Mouse (Mus musculus) NIH3T3 (cell line): ENCODE data around the gene Tada1.

Experiments used
- DNase-seq: peaks from one replicate; pipeline ENCODE4 v3.0.0-alpha.2; 2012; ENCODE audit warnings: low read depth

Gene Tada1

DNA sequence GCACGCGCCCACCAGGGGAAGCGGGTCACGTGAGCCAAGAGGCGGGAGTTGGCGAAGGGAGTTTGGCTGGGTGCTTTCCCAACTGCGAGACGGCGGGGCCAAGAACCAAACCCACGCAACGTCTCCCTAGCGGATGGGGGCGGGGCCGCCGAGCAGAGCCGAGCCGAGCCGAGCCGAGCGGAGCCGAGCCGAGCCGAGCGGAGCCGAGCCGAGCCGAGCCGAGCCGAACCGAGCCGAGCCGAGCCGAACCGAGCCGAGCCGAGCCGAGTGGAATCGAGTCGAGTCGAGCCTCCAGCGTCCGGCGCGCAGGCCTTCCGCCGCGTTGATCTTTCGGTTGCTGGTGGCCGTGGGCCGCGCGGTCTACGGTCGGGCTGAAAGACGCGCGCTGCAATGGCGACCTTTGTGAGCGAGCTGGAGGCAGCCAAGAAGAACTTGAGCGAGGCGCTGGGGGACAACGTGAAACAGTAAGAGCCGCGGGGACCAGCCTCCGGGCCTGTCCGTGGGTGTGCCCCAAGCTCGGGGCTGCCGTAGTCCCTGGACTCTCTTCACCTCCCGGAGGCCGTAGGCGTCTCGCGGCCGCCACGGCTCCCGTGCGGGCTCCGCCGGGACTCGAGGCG lies at the start of gene Tada1:
Gene Tada1 (plus strand): TSS at position 85 of the 617 bp plus-strand sequence.
- DNase-seq = peak; percentile 98

DNA sequence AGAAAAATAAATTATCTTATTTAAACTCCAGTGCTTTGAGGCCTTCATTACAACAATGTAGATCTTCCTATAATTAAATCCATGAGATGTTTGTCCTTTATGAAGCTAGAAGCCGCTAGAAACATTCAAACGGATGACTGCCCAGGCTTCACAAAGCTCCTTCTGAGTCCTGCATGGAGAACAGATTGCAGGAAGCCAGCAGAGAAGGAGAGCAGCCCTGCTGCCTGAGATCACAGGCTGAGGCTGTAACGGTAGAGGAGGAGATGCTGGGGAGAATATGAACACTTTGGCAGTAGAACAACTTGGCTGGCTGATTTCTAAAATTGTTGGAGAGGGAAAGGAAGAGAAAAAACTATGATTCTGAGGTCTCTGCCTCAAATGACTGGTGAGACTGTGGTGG lies 48.1 kb upstream of the Tada1 start:
- DNase-seq = no peak

DNA sequence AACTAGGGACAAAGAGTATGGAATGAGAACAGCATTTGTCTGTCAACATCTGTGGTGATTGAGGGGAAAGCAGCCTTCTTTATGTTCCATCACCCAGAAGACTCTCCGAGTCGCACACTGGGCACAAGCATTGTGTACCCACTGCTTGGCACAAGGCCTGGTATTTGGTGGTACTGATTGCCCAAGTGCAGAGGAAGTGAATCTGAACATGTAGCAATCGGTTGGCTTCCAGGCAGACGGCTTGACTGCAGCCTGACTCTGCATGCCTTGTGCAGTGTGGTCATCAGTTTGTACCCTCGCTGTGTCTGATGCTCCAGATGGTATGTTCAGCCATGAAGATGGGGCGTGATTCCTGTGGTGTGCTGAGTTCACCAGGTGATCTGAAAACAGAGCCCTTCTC lies 39.8 kb upstream of the Tada1 start:
- DNase-seq = peak; percentile 9

DNA sequence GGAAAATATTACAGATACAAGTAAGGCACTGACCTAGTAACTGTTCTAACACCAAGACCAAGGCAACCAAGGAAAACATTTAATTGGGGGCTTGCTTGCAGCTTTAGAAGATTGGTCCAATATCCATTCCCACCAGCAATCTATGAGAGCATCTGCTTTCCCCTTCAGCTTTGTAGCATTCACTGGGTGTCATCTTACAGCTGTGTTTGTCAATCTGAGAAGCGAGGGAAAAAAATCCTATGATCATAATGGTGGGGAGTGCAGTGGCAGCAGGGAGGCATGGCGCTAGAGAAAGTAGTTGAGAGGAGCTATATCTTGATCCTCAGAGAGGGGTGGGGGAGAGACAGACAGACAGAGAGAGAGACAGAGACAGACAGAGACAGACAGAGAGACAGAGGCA lies 36.8 kb upstream of the Tada1 start:
- DNase-seq = no peak

DNA sequence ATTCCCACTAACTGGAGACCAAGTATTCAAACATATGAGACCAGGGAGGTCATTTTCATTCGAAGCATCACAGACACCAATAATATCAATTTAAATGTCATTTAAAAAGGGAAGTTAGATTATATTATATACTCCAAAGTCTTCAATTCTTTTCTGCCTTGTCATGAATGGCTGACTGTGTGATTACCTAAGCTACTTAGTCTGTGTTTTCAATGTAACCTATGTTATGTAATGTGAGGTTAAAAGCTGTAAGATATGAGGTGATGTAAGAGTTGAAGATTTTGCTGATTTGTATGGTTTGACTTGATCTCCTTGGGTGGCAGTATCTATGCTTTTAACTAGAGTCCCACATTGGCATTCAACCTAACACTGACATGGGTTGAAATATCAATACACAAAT lies 36.4 kb upstream of the Tada1 start:
- DNase-seq = no peak

DNA sequence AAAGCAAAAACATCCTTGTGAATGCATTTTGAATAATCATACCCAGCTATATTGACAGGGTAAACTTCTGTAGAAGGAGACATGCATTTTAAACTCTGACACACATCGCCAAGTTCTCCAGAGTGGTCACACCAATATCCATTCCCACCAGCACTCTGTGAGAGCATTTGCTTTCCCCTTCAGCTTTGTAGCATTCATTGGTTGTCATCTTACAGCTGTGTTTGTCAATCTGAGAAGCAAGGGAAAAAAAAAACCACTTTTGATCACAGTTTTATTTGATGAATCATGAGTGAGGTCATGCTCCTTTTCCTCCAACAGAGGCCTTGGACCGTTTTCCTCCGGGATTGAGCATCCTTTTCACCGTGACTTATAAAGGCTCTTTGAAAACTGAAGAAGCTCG lies 35.3 kb upstream of the Tada1 start:
- DNase-seq = no peak

DNA sequence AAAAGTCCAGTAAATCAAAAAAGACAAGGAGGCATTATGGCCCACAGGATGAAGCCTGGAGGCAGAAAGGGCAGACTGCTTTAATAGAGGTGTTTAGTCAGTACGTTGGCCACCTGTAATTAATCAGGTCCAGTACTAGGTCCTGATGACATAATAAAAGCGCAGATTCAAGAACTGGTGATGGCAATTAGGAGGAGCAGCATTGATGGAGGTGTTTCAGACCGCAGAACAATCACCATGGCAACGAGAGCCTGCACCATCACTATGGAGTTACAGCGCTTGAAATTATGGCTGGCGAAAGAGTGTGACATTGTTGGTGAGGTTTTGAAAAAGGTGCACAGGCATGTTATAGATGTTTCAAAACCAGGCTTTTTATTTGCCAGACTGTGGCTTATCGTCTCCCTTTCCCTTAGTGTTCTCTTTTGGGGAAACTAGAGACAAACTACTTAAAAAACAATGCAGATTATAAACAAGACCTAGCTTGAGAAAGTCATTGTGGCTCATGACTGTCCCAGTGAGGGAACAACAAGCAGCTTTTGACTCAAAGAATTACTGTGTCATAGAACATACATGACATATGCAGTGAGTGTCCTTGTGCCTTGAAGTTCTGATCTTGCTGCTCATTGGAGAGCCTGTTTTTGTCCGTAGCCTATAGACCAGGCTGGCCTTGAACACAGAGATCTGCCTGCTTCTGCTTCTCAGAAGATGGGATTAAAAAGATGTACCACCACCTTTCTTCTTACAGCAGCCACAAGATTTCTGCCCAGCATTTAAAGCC lies 34.4 kb upstream of the Tada1 start:
- DNase-seq = no peak

DNA sequence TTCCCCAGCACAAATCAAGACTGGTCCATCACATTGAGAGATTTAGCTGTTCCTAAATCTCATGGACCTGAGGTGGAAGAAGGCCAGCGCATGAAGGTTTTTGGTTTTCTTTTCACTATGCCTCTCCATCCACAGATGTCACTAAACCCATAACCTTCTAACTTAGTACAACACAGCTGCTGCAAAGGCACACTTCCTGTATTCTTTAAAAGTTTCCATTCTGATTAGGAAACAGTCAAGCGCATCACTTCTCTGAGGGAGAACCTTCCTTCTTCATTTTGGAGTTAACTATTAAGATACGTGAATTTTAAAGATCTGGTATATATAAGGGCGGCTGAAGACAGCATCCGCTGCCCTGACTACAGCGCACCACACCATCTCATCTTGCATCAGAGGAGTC lies 33.3 kb upstream of the Tada1 start:
- no peak for DNase-seq

DNA sequence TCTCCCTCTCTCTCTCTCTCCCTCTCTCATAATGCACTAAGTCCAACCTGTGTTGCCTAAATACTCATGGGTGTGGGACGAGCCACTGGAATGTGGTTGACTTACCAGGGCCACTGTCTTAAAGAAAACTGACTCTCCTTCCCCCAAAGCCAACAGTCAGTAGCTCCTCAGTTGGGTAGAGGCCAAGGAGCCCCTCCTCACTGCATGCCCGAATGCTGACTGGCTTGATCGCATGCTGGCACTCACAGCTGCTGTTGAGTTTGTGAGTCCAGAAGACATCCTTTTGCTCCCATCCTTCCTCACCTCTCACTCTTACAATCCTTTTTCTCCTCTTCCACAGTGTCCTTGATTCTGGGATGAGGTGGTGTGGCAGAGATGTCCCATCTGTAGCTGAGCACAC lies 32.0 kb upstream of the Tada1 start:
- no peak for DNase-seq

DNA sequence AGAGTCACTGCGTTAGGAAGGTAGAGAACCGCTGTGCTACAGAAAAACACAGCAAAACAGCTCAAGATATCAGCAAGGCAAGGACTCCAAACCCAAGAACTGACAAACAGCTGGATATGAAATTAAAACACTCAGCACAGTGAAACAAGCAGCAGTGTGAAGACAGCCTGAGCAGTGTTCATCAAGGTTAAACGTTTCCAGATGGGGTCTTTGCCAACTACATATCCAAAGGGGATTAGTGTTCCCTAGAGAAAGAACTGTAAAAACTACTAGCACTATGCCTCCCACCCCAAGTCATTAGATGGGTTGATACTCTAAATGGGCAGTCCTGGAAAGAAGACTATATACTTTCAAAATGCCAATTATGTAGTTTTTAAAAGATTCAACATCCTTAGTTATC lies 29.6 kb upstream of the Tada1 start:
- DNase-seq = peak; percentile 18

DNA sequence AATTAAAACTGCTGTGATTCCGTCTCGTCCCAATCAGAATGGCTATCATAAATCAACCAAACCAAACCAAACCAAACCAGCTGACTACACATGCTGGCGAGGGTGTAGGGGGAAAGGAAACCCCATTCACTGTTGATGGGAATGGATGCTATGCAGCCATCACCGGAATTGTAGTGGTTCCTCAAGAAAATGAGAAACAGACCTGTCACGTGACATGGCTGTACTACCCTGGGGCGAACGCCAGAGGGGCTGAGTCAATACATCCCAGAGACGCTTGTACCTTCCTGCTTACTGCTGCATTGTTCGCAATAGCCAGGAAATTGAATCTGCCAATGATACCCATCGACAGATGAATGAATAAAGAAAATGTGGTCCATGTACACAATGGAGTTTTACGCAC lies 29.1 kb upstream of the Tada1 start:
- DNase-seq = peak; percentile 65

DNA sequence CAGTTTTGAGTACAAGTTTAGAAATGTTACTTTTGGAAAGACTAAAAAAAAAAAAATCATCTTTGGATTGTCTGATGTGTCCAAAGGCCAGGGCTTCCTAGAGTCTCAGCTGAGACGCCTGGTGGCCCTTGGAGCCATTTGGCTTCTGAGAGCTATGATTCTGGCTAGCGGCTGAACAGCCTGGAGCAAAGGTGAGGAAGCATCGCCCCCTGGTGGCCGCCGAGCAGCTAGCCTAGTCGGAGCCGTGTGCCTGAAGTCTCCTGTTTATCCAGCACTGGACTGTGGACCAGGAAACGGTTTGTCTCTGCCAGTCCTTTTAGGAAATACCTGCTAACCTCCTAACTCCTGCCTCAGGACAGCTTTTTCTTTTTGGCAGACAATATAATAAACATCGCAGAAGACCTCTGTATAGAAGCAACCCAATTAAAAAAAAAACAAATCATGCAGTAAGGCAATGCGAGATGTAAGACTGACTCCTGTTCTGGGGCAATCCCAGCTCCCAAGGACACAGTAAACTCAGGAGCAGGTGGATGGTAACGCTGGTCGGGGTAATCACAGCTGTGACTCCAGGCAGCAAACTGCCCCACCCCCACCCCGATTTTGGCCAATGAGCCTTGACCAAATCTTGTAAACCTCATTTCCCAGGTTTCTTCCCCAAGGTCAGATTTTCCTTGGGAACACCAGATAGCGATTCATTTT lies 18.6 kb upstream of the Tada1 start:
- DNase-seq = peak; percentile 94

DNA sequence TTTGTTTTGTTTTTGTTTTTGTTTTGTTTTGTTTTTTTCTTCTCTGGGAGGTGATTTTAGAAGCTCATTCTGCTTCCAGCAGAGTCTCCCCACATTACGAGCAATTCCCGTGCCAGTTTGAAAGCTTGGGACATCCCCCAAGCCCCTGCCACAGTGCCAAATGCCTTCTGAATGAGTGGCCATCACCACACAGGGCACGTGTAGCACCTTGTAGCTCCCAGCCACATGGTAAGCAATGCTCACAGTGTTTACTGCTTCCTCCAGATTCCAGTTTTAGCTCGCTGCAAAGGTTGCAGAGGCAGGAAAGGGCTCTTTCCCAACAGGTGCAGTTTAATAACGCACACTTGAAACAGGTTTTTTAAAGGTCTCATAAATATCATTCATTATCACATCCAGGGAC lies 18.0 kb upstream of the Tada1 start:
- peak; percentile 12 for DNase-seq

DNA sequence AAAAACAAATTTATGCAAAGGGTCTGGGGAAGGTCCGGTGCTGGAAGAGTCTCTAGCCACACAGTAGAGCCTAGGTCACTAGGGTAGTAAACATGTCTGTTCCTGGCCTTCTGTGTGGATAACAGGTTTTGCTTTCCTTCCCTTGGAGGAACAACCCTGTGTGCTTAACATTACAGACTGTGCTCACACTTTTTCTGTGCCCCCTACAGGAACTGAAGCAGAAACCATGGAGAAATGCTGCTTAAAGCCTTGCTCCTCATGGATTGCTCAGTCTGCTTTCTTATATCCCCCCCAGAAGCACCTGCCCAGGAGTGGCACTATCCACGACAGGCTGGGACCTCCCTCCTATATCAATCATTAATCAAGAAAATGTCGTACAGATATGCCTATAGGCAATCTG lies 17.1 kb upstream of the Tada1 start:
- DNase-seq = peak; percentile 21

DNA sequence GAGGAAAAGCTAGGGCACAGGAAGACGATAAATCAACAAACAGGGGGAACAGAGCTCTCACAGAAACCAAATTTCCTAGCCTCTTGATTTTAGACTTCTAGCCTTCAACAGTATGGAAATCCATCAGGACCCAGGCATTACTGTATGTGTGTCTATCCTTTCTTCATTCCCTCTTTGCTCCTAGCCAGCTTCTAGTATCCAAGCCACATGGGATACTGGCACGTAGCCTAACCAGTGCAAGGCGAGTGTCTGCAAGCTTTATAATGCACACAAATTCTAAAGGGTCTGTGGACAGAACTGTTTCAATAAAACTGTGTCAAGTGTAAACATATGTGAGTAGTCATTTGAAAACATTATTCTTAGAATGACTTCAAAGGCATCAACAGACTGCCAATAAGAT lies 16.2 kb upstream of the Tada1 start:
- no peak for DNase-seq

DNA sequence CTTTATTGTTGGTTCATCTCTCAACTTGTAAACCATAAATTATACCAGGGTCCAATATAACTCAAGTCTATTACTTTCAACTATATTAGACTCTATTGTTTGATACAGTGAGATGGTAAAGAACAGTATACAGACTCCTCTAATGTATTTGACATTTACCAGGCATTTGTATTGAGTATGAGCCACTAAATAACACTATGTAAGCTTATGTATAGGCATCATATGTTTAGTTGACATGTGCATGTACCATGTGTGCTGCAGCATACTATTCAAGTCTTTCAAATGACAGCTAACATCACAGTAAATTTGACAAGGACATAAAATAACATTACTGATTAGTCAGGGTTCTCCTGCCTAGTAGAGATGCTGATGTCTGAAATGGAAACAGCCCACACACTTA lies 15.8 kb upstream of the Tada1 start:
- no peak for DNase-seq

DNA sequence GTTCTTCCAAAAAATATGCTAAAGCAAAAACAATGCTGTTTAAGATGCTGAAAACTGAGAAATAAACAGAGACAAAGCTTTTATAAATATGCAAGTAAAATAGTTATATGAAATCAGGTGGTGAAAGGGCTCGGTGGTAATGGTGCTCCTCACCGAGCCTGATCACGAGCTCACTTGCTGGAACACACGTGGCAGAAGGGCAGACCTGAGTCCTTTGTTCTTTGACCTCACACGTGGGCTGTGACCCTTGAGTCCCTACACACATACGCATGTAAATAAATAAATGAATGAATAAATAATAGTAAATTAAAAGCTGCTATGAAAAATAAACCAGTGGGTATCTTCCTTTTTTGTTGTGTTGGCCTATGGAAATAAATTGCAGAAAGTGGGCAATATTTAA lies 1.7 kb upstream of the Tada1 start:
- DNase-seq = no peak

DNA sequence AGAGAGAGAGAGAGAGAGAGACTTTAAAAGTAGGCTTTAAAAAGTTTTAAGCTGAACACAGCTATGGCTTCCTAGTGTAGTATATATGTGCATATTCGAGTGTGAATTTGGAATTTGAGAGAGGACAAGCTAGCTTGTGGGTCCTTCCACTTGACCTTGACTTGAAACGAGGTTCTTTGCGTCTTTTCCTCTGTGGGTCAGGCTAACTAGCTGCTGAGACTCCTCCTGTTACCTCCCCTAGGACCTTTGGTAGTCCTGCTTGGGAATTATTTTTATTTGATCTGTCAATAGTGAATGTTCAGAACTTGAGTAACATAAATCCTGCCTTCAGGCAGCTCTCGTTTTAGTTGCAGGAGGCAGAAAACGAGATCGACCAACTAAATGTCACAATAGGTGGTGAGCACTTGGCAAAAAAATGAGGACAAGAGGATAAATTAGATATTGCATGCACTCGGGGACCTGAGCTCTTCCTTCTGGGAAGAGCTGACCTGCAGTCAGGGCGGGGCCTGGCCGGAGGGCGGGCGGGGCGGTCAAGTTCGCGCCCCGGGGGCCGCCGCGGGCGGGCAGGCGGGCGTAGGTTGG lies 375 bp upstream of the Tada1 start:
- no peak for DNase-seq

DNA sequence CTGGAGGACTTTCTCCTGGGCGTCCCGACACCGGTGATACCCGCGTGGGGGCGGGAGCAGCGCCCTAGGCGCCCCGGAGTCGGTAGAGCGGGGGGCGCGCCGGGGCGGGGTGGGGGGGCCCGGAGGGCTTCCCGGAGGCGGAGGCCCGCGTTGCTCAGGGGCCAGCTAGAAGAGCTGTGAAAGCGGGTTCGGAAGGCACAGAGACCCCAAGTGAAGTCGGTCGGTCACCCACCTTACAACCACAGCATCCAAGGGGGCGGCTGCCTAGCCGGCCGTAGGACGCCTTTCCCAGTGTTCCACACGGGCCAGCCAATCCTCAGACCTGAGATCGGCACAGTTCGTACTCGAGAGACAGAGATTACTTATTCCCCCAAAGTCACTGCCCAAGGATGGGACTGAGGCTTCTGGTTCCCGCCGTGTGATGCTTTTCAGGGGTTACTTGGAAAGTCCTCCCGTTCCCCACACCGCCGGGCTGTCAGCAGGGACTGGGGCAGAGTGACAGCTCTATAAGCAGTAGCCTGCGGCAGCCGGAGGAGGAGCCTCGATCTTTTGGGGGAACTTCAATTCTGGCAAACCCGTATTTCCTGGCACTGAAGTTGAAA lies 834 bp downstream of the Tada1 start:
- DNase-seq = peak; percentile 76

DNA sequence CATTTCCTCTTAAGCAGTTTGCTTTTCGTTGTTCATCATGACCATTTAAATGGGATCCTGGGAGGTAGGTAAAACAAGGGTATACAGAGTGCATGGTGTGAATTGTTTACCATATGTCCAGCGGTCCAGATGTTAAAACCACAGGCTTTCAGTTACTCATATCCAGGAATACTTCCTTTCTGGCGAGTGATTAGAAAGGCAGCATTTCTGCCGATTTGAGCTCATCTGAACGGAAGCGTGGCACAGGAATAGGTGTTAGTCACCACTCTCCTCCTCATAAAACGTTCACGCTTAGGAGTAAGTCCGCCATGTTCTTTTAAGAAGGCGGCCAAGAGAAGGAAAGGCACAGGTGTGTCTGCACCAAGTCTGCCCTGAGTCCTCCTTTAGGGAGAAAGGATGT lies 2.4 kb downstream of the Tada1 start:
- DNase-seq = peak; percentile 36

DNA sequence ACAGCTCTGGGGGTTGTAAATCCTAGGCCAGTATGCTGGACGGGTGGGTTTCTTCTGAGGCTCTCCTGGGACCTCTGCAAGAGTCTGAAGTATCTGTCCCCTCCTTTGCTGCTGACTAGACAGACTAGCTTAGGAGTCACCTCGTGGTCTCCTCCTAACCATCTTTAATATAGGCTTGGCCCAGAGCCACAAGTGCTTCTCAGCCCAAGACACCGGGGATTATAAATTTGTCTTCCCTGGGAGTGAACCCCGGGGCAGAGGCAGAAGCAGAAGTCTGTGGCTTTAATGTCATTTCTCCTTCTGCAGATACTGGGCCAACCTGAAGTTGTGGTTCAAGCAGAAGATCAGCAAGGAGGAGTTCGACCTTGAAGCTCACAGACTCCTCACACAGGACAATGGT lies 2.9 kb downstream of the Tada1 start:
- no peak for DNase-seq

DNA sequence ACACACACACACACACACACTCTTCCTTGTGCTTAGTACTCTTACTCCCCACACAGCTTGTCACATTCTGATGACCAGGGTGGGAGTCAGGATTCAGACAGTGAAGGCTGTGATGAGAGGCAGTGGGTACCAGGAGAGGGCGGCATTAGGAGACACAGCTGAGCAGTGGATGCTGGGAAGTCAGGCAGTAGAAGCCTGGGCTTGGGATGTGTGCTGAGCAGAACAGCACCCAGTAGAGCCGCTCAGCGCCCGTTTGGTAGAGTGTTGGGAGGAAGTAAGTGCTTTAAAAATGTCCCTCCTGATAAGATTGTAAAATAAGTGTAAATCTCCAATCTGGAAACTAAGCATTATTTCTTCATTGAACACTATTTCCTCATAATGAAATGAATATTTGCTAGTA lies 3.7 kb downstream of the Tada1 start:
- DNase-seq = no peak

DNA sequence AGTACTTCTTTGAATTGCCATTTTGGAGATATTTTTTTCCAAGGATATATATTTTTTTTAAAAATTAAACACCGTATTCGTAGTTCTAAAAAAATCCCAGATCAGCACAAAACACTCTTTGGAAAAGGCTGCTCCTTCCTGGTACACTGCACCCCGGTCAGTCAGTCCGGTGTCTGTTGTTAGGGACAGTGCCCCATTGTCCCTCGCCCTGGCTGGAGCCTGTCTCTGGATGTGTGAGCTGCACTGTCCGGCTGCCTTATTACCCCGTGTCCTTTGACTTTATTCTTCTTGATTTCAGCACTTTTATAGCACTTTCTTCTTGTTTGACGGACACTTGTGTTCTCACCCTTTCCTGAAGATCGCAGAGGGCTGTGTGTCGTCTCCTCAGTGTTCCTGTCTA lies 5.7 kb downstream of the Tada1 start:
- no peak for DNase-seq
